Mouse (Mus musculus) cerebellum, adult 18-20 months (tissue): ENCODE data around the gene Arnt2.

ENCODE experiments used
- DNase-seq, 2 experiments: peaks; one replicate each; pipeline ENCODE4 v3.0.0; 2021

Arnt2 gene

DNA sequence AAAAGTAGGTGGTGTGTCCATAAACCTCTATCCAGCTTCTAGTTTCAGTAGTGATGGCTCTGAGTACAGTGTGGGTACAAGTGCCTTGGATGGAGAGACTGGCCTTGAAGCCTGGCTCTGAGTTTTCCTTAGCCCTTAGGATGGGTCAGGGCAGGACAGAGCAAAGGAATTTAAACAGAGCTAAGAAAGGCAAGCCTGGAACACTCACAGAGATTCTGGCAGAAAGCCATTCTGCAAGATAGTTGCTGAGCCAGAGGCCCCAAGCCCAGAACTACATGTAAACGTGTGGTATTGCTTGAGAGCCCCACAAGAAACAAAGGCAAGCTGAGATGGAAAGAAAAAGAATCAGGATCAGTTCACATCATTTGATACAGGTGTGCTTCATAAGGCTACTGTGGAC, 70.8 kb downstream of the Arnt2 start:
- no peak for DNase-seq

DNA sequence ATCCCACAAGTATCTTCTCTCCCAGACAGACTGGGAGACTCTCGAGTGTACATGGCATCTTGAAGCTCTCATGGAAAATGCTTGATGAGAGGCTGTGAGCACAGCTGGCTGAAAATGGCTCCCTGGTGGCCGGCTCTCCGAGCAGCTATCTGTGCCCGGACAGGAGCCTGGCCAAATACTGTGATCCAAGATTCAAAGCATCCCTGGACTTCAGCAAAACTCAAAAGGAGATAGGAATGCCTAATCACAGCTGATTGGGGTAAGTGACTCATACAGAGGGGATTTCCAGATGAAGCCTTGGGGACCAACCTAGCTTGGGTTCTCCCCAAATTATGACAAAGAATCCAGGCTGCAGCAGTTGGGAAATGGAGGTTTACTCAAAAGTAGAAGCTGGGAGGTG, 72.2 kb downstream of the Arnt2 start:
- DNase-seq, result no peak

DNA sequence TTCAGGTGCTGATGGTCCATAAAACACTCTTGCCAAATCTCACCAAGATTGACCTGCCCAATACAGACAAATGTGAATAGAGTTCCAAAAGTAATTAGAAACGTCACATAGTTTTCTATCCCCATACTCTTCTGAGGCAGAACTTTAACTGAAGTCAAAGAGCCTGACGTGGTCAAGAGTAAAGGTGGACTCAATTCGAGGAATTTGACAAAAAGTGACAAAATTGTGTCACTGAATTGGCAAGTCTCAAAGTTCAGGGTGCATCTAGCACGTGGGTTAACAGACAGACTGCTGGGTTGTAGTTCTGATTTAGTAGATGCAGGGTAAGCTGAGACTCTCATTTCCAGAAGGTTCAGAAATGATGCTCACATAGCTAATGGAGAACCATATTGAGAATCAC, 73.1 kb downstream of the Arnt2 start:
- DNase-seq, result no peak

DNA sequence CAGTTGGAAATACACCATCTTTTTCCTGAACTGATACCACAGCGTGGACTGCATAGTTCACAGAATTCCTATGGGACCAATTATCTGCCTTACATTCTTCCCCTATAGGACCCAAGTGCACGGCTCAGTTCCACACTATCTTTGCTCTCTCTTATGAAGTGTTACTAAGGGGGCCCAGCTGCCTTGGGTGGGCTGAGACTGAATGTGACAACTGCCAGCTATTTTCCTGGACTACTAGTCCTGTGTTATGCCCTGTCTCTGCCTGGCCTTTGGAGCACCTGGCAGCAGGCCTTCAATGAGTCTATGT, 73.4 kb downstream of the Arnt2 start:
- DNase-seq, result no peak

DNA sequence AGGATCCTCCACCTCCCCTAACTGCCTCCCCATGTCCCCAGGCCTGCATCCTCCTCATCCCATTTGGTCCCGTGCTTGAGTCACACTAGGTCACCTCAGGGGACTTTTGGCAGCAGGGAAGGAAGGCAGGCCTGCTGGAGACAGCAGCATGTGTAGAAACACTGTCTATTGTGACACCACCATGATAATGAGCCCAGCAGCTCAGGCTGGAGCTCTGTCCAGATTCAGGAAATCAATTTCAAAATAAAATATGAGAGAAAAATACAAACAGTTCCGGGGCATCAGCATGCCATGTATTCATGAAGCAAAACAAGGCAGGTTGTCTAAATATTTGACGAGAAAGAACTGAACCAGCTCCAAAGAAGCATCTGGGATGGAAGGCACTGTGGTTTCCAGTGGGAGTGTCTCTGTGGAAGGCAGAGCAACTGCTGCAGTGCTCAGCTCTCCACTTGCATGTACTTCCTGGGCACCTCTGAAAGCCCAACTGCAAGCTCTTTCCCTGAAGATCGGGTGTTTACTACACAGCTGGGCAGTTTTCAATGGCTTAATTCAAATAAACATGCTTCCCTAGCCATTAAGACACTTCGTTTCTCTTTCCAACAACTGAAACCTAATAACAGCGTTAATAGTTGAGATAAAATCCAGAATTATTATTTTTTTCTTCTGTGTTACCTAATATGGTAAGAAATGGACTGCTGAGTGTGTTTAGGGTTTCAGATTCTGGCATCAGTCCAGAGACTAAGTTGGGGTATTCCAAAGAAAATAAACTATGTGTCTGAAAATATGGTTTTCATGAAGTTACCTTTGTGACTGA, 74.0 kb downstream of the Arnt2 start:
- DNase-seq, result no peak

DNA sequence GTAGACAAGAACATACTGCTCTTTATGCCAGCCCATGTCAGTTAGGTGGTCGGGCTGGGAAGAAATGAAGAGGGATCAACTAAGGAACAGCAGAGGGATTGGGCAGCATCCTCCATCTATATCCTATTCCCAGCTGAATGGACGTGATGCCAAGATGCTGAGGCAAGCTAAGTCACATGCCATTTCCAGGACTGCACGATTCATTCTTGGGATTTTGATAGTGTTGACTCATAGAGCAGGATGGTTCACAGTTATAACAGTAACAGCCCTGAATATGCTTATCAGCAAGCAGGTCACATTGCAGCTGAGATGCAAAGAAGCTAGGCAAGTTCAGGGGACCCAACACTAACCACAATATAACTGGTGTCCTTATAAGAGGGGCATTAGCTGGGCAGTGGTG, 76.0 kb downstream of the Arnt2 start:
- no peak for DNase-seq

DNA sequence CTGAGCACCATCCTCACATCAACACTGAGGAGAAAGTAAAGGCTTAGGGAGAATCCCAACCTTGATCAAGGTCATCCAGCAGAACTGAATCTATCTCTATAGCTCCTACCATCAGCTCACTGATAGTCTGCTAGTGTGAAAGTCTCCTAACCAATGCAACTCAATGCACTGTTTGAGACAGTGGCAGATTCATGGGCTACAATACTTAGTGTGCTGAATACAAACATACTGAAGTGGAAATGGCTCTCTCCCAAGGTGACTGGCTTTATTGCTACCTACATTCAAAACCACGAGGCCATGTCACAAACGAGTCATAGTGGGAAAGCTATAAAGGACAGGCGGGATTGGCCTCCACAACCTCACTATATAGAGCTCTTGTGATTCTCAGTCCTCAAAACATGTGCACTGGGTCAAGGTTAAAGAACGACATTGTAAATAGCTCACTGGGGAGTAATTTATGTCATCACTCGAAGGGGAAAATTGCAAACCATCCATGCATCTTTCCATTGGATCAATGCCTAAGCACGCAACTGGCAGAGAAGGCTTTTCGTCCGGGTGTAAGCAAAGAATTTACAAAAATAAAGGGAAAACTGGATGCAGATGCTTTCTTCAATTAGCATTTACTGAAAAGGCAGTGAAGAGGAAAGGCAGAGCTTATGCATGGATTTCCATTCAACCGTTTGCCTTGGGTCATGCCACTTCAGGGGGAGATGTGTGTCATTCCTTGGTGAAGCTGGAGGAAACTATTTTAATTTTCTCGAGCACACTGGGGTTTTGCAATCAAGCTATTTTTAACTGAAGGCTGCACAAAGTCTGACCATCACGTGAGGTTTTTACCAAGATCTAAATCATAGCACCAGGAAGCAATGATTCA, 77.4 kb downstream of the Arnt2 start:
- DNase-seq, result no peak

DNA sequence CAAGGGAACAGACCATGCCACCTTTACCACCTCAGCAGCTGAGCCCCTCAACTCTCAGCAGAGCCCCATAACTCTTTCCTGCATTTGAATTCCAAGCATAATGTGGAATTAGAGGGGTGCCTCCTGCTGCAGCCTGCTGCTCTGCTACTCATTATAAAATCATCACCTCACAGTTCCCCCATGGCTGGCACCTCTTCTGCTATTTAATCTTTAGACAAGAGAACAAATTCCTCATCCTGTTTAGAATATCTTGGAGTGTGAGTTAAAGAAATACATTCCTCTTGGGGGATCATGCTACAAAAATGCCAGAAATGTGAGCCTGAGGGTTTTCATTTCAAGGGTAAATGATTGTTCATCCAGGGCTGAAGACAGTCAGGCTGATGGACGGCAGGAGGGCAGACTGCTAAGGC, 80.8 kb downstream of the Arnt2 start:
- DNase-seq, result no peak

DNA sequence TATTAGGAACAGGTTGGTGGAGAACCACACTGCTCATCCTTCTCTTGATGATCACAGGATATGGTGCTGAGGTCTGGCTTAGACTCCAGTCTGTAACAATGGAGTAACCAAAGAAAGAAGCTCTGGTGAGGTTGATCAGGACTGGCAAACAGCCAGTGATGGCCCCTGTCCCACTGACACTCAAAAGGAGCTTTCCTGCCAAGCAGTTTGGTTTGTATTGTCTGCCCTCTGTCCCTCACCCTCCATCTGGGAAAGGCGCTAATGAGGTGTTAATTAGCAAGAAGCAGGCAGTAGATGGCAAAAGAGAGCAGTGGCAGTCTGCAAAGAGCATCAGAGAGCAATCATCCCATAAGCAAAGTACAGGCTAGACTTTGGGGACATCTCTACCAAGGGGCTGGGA, 81.2 kb downstream of the Arnt2 start:
- no peak for DNase-seq

DNA sequence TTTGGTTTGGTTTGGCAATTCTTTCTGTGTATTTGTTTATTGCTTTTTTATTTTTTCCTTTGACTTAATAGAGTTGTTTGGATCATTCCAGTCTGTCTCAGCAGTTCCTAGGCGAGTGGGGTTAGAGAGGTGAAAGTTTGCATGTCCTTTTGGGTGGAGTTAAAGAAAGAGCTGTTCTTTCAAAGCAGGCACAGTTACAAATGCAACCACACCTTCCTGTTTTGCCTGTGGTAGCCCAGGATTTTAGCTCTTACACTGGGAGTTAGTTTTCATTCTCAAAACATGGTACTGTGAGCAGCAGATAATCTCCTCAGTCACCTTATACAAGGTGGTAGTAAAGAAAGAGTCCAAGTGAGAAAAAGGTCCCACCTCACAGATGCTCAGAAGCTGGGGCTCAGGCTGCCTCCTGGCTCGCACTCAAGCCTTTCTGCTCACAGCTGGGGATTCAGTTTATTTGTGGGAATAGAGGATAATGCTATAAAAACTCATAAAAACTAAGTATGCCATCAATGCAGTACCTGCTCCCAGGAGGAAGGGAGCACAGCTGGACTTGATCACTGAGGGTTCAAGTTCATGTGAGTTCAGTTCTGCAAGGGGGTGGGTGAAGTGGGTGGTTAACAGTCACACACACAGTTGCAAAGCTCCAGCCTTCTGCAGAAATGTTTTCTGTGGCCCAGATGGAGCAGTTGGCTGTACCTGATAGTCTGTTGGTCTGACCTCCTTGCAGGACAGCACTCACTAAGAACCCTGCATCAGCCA, 84.2 kb downstream of the Arnt2 start:
- no peak for DNase-seq

DNA sequence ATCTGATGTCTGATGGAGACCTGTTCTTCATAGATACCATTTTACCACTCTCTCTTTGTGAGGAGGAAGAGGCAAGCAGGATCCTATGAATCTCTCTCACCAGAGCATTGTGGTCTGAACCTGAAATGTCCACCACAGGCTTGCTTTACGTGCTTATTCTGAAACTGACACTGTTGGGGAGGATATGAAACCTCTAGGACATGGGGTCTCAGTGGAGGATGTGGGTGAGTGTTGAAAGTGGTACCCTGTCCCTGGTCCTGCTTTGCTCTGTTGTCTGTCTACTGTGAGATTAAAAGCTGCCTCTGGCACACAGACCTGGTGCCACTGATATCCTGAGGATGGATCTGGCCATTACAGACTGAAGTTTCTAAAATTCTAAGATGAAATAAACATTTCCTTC, 88.4 kb downstream of the Arnt2 start:
- no peak for DNase-seq

DNA sequence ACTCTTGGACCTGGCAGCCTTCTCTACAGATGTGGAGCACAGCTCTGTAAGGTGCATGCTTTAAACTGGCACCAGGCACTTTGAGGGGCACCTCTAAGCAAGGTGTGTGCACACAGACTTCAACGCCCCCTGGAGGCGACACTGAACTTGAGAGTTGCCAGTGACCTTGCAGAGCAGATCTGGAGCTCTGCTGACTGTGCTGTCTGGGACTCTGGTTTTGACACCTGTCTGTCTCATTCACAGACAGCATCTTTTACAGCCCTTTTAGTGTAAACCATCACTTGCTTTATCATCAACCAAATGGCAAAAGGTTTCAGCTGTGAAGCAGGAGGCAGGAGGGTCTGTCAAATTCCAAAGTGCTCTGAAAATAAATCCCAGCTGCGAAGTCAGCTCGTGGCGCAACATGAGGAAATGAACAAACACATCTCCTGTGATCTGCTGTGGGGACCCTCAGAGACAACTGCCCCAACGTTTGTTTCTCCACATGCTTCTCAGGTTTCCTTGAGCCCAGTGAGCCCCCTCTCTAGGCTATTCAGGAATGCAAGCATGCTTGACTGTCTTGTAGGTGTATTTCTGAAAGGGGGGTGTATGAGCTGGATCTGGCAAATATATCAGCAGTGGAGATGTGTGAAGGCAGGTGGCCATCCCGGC, 94.5 kb downstream of the Arnt2 start:
- DNase-seq, result no peak

DNA sequence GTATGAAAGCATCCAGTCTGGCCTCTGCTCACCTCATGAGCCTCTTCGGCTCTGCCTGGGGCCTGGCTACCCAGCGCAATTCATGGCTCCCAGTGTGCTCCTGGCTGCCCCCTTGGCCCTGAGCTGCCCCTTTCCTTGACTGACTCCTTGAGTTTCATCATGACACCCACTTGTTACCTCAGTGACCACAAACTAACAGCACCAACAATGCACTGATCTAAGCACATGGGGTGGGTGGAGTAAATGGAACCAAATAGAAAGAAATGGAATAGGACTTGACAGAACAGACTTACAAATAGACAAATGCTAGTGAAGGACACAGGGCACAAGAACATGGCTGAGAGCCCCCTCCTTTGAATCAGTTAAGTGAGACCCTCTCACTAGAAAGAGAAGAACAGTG, 95.2 kb downstream of the Arnt2 start:
- no peak for DNase-seq

DNA sequence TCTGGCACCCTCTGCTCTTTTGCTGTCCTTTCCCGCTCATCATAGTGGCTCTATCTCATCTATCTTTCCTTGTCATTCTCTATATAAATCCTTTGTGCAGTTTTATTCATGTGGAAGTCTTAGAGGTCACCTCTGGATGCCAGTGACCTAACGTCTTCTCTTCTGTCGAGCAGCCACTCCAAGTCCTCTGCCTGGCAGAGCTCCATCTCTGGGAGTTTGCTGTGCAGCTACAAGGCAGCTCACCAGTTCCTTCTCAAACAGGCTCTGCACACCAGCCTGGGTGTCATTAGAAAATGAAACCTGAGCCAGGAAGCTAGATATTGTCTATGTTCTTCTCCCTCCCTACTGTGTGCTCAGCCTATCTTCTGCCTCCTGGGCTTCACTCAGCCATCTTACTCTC, 98.4 kb downstream of the Arnt2 start:
- no peak for DNase-seq

DNA sequence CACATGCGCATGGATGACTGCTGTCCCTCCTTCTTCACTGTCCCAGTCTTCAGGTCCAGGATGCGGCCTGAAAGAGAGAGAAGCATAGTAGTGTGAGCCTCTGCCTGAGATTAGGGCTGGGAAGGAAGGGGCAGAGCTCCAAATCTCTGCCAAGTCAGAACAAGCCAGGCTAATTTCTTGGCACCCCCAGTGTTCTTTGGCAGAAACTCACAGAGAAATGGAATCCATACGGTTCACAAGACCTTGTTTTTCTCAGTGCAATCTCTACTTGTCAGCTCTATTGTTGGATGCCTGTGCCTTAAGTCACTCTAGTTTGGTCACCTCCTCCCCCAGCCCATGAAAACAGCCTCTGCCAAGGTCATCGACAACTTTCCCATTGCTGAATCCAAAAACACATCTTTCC, 99.1 kb downstream of the Arnt2 start:
- DNase-seq, result no peak

DNA sequence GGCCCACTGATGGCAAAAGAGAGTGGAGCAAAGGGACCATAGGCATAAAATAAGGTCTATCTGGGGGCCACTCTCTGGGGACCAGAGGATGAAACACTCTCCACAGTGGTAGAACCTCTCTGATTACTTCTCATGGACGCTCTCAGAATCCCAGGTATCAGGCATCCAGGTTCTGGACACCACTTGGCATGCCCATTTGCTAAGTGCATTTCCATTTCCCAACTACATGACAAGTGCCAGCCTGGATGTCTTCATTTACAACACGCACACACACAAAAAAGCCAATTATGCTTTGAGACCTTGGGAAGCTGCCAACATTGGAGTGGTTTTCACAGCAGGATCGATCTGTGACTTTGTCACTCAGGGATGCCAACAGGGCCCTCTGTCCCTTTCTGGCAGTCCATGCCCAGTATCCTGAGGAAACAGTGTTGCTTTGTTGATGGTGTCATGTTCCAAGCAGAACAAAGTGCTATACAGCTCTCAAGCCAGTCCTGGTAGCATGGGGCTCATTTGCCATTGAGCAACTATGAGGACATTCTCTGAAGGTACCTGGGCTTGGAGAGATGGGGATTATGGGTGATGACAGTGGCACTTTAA, 102.5 kb downstream of the Arnt2 start:
- DNase-seq, result peak in 1 of 2 experiments; percentile 17

DNA sequence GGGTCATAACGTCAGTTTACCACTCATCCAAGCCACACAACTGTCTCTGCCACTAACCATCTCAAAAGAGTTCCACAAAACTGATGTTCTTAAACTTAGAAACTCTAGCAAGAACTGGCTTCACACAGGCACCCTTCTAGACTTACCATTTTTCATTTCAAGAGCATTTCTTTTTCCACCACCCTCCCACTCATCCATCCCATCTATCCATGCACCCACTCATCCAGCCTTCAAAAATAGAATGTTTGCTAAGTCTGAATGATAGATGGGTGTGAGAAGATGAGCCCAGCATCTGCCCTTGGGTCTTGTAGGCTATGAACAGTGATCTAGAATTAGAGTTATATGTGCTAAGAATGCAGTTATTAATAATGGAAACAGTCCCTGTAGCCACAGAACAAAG, 109.7 kb downstream of the Arnt2 start:
- DNase-seq, result no peak

DNA sequence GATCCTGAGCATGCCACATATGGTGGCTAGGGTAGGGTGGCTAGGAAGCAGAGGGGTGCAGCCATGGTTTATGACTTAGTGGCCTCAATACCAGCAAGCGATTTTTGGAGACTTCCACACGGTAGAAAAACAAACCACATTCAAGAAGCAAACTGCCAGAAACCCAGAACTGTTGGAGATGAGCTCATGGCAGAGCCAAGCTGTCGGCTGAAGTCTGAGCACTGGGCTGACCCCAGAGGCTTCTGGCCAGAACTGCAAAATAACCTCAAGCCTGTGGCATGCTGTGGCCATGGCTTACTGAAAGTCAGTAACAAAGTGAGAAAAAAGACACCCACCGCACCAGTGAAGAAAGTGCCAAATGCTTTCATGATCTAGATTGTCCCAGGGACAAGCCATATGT, 110.4 kb downstream of the Arnt2 start:
- no peak for DNase-seq

DNA sequence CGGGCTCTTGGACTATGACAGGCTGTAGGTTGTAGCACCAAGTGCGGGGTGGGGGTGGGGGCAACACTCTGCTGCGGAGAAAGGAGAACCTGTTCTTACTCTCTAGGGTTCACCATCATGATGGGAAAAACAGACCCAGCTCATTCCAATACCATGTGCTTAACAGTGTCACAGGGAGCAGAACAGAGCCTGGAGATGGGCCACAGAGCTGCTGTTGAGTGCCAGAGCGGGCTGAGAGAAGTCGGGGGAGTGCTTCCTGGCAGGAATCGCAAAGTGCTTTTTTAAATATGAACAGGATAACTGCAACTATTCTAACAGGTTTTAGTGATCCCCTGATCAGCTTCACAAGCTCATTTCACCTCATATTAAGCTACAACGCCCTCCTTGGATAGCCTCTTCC, 116.9 kb downstream of the Arnt2 start:
- no peak for DNase-seq

DNA sequence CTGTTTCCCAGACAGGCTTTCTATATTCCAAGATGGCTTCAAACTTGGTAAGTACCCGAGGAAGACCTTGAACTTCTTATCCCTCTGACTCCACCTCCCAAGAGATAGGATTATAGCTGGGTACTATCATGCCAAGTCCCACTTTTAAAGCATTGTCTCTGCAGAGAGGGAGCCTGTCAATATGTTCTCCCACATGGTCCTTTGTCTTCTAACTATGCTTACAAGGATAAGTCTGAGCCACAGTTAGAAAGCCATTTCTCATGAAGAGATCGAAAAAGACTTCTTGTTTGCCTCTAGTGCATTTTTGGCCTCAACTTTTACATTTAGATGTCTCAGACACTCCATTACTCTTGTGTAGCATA, 122.8 kb downstream of the Arnt2 start:
- no peak for DNase-seq

DNA sequence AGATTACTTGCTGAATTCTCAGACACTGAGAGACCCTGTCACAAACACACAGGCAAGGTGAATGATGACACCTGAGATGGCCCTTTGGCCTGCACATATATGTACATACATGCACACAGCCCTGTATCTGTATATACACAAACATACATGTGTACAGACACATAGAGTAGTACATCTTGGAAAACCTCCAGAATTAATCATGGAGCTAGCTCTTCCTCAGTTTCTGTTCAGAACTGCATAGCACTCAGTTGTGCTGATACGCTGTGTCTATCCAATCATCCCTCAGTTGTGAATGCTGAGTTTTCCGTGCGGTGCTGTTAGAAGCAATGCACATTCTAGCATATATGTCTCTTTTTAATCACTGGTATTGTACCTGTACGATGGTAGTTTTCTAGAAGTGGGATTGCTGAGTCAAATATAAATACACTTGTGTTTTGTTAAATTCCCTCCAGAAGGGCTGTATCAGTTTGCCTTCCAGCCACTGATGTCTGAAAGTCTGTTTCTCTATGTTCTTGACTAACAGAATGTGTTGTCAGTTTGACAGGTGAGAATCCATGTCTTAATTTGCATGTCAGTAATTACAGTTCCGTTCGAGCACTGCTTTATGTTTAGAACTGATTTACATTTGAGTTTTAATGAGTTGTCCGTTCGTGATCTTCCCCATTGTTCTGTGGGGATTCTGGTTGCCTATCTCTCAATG, 123.3 kb downstream of the Arnt2 start:
- DNase-seq, result no peak

DNA sequence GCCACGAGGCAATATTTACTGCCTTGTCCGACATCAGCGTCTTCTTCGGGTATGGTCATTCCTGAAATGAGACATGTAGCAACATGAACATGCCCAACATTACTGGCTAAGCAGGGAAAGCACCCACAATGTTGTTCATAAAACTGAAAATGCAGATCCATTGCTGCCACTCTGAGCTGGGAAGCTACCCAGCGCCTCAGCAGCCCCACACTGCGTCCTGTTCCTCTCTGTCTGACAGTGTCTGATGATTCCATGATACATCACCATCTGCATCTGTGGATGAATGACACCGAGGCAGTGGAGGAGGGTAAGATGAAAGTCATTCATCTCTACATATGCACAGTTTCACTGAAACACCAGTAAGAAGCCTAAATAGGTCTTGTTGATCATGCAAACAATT, 124.2 kb downstream of the Arnt2 start:
- DNase-seq, result no peak
